Mouse (Mus musculus): Measurements from ENCODE around the gene Kmt2c. TPM values are rescaled to one million over a fixed set of nuclear protein-coding genes. Genes with fewer than 3 reads are reported as not detected.

Gene Kmt2c
- polyA plus RNA-seq, 1 experiment = 0.60 TPM

DNA sequence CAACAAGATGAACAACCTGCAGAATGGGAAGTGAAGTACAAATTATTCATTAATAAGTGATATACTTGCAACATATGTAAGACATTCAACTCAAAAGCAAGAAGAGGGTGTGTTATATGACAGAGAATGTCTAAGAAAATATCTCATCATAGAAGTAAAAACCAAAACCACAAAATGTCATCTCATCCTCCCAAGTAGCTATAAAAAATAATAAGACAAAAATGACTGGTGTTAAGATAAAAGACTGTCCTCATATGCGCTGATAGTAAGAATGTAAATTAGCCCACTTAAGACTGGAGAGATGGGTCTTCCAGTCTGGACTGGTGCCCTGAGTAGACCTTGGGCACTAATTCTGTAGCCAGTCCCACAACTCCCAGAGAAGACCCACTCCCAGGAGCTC is 61.1 kb downstream of the Kmt2c start:
- Histone ChIP-seq H3K9me3 (ENCODE audit: control insufficient read depth, low read length) (no peaks in the 10 kb centered on the region), H3K4me1 (ENCODE audit: control insufficient read depth) (no peaks in the 10 kb centered on the region), H3K27me3 (ENCODE audit: control insufficient read depth) (no peaks in the 10 kb centered on the region), H3K36me3 (ENCODE audit: control insufficient read depth) (peaks cover 4% of the 10 kb centered on the region), H3K4me3 (replicated peaks) (no peak overlapping the region)
- TF ChIP-seq TAL1 (IDR thresholded peaks at IDR 0.05; ENCODE audit: low read length) = no peak

DNA sequence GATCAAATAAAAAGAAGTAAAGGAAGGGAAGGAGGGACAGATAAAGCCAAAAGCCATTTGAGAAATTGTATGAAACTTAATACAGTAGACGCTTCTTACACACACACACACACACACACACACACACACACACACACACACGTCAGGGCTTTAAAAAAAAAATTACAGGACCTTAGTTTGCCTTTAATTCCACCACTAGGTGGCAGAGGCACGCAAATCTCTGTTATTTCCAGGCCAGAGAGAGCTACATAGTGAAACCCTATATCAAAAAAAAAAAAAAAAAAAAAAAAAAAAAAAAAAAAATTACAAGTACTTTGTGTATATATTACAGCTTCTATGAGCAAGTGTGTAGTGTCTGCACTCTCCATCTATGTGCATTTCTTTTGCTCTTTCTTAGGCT is 62.5 kb downstream of the Kmt2c start:
- TF ChIP-seq GATA1 (IDR thresholded peaks at IDR 0.05; ENCODE audit: low read length) (no peak), TAL1 (IDR thresholded peaks at IDR 0.05; ENCODE audit: low read length) (no peak)
- Histone ChIP-seq H3K36me3 (ENCODE audit: control insufficient read depth) (peaks cover 2% of the 10 kb centered on the region; the same call in 1 of the 2 replicates), H3K9me3 (ENCODE audit: control insufficient read depth, low read length) (no peaks in the 10 kb centered on the region), H3K4me3 (replicated peaks) (no peak overlapping the region), H3K27me3 (ENCODE audit: control insufficient read depth) (no peaks in the 10 kb centered on the region), H3K4me1 (ENCODE audit: control insufficient read depth) (no peaks in the 10 kb centered on the region)

DNA sequence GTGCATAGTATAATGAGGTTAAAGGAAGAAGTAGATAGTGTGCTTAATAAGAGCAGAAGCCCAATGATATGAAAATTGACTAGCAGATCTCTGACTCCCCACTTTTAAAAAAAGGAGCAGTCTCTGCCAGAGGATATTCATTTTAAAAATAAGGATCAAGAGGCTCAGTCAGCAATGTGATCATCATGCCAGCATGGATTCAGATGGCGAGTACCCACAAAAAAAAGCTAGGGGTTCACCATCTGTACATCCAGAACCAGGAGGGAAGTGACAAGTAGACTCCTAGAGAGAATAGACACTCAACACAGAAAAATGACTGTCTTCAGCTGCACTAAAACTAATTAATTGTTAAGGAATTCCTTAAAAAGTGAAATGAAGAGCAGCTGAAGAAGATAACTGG is 76.0 kb downstream of the Kmt2c start:
- Histone ChIP-seq H3K36me3 (ENCODE audit: control insufficient read depth) (no peaks in the 10 kb centered on the region), H3K27me3 (ENCODE audit: control insufficient read depth) (no peaks in the 10 kb centered on the region), H3K9me3 (ENCODE audit: control insufficient read depth, low read length) (no peaks in the 10 kb centered on the region), H3K4me3 (replicated peaks) (no peak overlapping the region), H3K4me1 (ENCODE audit: control insufficient read depth) (no peaks in the 10 kb centered on the region; the same call in 1 of the 2 replicates)
- TF ChIP-seq GATA1 (IDR thresholded peaks at IDR 0.05; ENCODE audit: low read length) = no peak
- no peak for TF ChIP-seq TAL1 (IDR thresholded peaks at IDR 0.05; ENCODE audit: low read length)

DNA sequence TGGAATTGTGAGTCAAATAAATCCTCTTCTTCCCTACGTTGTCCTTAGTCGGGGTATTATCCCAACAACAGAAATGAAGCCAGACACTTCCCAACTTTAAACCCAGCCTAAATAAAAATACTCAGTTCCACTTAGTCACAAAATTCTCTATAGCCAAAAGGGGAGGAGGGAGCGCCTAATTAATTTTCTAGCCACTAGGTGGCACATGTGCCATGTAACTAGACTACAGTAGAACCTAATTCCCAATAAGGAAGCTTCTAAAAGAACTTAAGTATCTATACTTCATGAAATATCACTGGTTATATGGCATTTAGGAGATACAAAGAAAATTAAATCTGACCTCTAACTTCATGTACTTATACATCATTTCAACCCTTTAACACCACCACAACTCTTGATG is 78.0 kb downstream of the Kmt2c start:
- H3K36me3 ChIP-seq (ENCODE audit: control insufficient read depth) = no peaks in the 10 kb centered on the region
- H3K9me3 ChIP-seq (ENCODE audit: control insufficient read depth, low read length) = no peaks in the 10 kb centered on the region
- no peak overlapping the region for H3K4me3 ChIP-seq (replicated peaks)
- H3K4me1 ChIP-seq (ENCODE audit: control insufficient read depth) = no peaks in the 10 kb centered on the region; the same call in 1 of the 2 replicates
- TF ChIP-seq GATA1 (IDR thresholded peaks at IDR 0.05; ENCODE audit: low read length) (no peak), TAL1 (IDR thresholded peaks at IDR 0.05; ENCODE audit: low read length) (no peak)
- no peaks in the 10 kb centered on the region for H3K27me3 ChIP-seq (ENCODE audit: control insufficient read depth)

DNA sequence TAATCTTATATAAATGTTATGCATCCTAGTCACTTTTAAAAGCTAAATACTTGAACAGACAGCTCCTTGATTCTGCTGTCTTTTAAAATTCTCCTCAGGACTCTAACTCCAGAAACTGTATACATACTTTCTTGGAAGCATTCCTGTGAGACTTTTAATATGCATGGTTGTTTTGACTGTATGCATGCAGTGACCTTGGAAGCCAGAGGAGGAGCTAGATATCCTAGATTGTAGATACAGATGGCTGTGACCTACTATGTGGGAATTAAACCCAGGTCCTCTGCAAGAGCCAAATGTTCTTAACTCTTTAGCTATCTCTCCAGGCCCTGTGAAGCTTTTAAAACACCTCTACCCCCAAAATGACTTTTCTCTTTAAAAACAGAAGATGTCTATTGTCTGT is 83.2 kb downstream of the Kmt2c start:
- Histone ChIP-seq H3K27me3 (ENCODE audit: control insufficient read depth) (no peaks in the 10 kb centered on the region), H3K4me3 (replicated peaks) (no peak overlapping the region), H3K36me3 (ENCODE audit: control insufficient read depth) (peaks cover 13% of the 10 kb centered on the region), H3K4me1 (ENCODE audit: control insufficient read depth) (peaks cover 4% of the 10 kb centered on the region), H3K9me3 (ENCODE audit: control insufficient read depth, low read length) (no peaks in the 10 kb centered on the region)
- TF ChIP-seq TAL1 (IDR thresholded peaks at IDR 0.05; ENCODE audit: low read length) = no peak
- TF ChIP-seq GATA1 (IDR thresholded peaks at IDR 0.05; ENCODE audit: low read length) = no peak

DNA sequence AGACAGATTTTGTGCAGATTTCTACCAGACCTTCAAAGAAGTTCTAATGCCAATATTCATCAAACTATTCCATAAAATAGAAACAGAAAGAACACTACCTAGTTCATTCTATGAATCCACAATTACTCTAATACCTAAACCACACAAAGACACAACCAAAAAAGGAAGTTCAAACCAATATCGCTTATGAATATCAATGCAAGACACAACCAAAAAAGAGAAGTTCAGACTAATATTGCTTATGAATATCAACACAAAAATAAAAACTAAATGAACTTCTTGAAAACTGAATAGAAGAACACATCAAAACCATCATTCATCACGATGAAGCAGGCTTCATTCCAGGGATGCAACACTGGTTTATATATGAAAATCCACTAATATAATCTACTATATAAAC is 101.9 kb downstream of the Kmt2c start:
- H3K4me3 ChIP-seq (replicated peaks) = no peak overlapping the region
- peaks cover 27% of the 10 kb centered on the region for H3K36me3 ChIP-seq (ENCODE audit: control insufficient read depth)
- H3K4me1 ChIP-seq (ENCODE audit: control insufficient read depth) = no peaks in the 10 kb centered on the region

DNA sequence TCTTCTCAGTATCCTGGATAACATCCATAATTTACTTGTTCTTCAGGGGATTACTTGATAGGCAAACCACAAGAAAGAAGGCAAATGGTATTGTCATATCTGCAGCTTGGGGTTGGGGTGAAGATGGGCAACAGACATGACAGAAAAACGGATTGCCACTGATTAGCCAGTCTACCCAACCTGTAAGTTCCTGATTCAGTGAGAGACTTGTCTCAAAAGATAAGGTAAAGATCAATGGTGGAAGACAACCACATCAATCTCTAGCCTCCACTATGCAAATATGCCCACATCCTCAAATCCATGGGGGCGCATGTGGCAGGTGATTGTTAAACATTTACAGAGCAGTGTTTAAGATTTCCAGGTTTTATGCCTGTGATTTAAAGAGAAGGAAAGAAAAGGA is 105.9 kb downstream of the Kmt2c start:
- Histone ChIP-seq H3K4me1 (ENCODE audit: control insufficient read depth) (no peaks in the 10 kb centered on the region), H3K4me3 (replicated peaks) (no peak overlapping the region), H3K36me3 (ENCODE audit: control insufficient read depth) (peaks cover 14% of the 10 kb centered on the region), H3K27me3 (ENCODE audit: control insufficient read depth) (no peaks in the 10 kb centered on the region), H3K9me3 (ENCODE audit: control insufficient read depth, low read length) (no peaks in the 10 kb centered on the region)
- TF ChIP-seq GATA1 (IDR thresholded peaks at IDR 0.05; ENCODE audit: low read length) (no peak), TAL1 (IDR thresholded peaks at IDR 0.05; ENCODE audit: low read length) (no peak)

More for the DNA sequence above, 101.9 kb downstream of the Kmt2c start:
- no peaks in the 10 kb centered on the region for H3K9me3 ChIP-seq (ENCODE audit: control insufficient read depth, low read length)
- TF ChIP-seq GATA1 (IDR thresholded peaks at IDR 0.05; ENCODE audit: low read length) (no peak), TAL1 (IDR thresholded peaks at IDR 0.05; ENCODE audit: low read length) (no peak)
- no peaks in the 10 kb centered on the region for H3K27me3 ChIP-seq (ENCODE audit: control insufficient read depth)

DNA sequence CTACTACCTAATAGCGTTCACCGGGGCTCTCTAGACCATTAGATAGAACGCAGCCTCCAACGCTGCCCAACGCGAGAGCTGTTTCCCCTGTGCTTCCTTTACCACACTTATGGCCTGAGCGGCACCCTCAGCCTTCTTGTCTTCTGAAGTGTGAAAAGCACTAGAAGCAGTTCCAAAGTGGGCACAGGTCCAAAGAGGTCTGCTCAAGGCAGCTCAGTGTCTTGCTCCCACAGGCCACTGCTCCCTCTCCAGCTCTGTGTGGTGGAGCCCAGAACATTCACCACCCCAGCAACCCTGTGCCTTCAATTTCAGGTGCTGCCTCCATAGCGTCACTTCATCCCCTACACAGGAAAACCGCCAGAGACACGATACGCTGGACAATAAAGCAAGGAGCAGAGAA is 115.0 kb downstream of the Kmt2c start:
- no peaks in the 10 kb centered on the region for H3K9me3 ChIP-seq (ENCODE audit: control insufficient read depth, low read length)

DNA sequence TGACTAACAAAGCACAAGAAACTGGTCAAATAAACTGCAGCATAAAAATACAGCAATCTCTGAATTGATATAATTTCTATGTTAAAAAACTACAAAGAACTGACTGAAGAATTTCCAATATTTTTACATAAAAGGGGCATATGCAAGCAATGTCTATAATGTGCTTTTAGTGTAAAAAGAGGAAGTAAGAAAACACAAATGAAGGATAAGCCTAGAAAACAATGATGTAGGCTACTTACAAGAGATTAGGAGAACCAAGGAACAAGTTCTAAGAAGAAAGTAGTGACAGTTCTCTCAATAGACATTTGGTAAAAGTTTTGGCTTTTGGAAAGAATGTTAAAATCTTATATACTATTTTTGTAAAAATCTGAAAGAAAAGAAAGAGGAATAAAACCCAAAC is 119.4 kb downstream of the Kmt2c start:
- Histone ChIP-seq H3K4me1 (ENCODE audit: control insufficient read depth) (no peaks in the 10 kb centered on the region), H3K4me3 (replicated peaks) (no peak overlapping the region), H3K36me3 (ENCODE audit: control insufficient read depth) (peaks cover 32% of the 10 kb centered on the region), H3K9me3 (ENCODE audit: control insufficient read depth, low read length) (no peaks in the 10 kb centered on the region), H3K27me3 (ENCODE audit: control insufficient read depth) (no peaks in the 10 kb centered on the region)
- TF ChIP-seq TAL1 (IDR thresholded peaks at IDR 0.05; ENCODE audit: low read length) = no peak
- no peak for TF ChIP-seq GATA1 (IDR thresholded peaks at IDR 0.05; ENCODE audit: low read length)

More for the DNA sequence above, 115.0 kb downstream of the Kmt2c start:
- no peaks in the 10 kb centered on the region for H3K4me1 ChIP-seq (ENCODE audit: control insufficient read depth)
- peaks cover 42% of the 10 kb centered on the region for H3K36me3 ChIP-seq (ENCODE audit: control insufficient read depth)
- no peaks in the 10 kb centered on the region for H3K27me3 ChIP-seq (ENCODE audit: control insufficient read depth)
- TF ChIP-seq GATA1 (IDR thresholded peaks at IDR 0.05; ENCODE audit: low read length) (no peak), TAL1 (IDR thresholded peaks at IDR 0.05; ENCODE audit: low read length) (no peak)
- H3K4me3 ChIP-seq (replicated peaks) = no peak overlapping the region

DNA sequence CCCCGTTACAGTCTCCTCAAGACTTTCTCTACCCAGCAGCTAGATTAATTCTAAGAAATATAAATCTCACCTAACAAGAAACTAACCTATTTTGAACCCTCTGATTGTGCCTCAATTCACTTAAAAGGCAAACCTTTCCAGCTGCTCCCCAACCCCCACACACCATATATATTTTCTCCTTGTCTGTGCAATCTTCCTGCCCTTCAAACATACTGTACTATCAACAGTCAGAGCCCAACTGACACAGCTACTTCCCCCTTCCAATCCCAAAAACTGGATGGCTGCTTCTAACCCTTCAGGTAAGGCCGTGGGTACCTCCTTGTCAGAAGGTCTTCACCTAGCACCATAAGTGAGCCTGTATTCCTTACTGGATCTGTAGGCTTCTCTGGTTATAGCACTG is 130.2 kb downstream of the Kmt2c start:
- peaks cover 36% of the 10 kb centered on the region for H3K36me3 ChIP-seq (ENCODE audit: control insufficient read depth)
- no peak for TF ChIP-seq GATA1 (IDR thresholded peaks at IDR 0.05; ENCODE audit: low read length)
- no peak for TF ChIP-seq TAL1 (IDR thresholded peaks at IDR 0.05; ENCODE audit: low read length)
- H3K27me3 ChIP-seq (ENCODE audit: control insufficient read depth) = no peaks in the 10 kb centered on the region

More for the DNA sequence above, 130.2 kb downstream of the Kmt2c start:
- H3K4me1 ChIP-seq (ENCODE audit: control insufficient read depth) = no peaks in the 10 kb centered on the region
- no peak overlapping the region for H3K4me3 ChIP-seq (replicated peaks)
- no peaks in the 10 kb centered on the region for H3K9me3 ChIP-seq (ENCODE audit: control insufficient read depth, low read length)
